Mouse (Mus musculus) E14TG2a.4 (cell line): ENCODE results near the gene Vat1.
A peak's percentile ranks its signal among the peaks of the same experiment; 100 is the strongest.

Source experiments
- H3K27me3 ChIP-seq: 2 replicates; pipeline ENCODE4 v1.6.1; 2014; ENCODE audit warnings: low read length, control low read depth; ENCODE audit not compliant: insufficient read depth
- H3K36me3 ChIP-seq: 2 replicates; pipeline ENCODE4 v1.6.1; 2014; ENCODE audit warnings: low read length, control low read depth; ENCODE audit not compliant: insufficient read depth
- H3K4me1 ChIP-seq: replicated peaks from 2 replicates; pipeline ENCODE4 v1.6.1; 2014; ENCODE audit warnings: low read depth, low read length, control low read depth
- H3K4me3 ChIP-seq: replicated peaks from 2 replicates; pipeline ENCODE4 v1.5.1; 2014; ENCODE audit warnings: mild to moderate bottlenecking, low read length
- H3K9me3 ChIP-seq: 2 replicates; pipeline ENCODE4 v1.6.1; 2014; ENCODE audit warnings: low read length, control low read depth
- CTCF ChIP-seq: conservative IDR thresholded peaks from 2 replicates; pipeline ENCODE4 v1.5.1; 2014; ENCODE audit warnings: low read length
- NANOG ChIP-seq: IDR thresholded peaks from 2 replicates; pipeline ENCODE4 v1.6.1; 2014; ENCODE audit warnings: borderline replicate concordance, low read length, mixed read lengths
- POU5F1 ChIP-seq: IDR thresholded peaks from 2 replicates; pipeline ENCODE4 v1.6.1; 2014; ENCODE audit warnings: low read length, borderline replicate concordance

Vat1 gene

DNA sequence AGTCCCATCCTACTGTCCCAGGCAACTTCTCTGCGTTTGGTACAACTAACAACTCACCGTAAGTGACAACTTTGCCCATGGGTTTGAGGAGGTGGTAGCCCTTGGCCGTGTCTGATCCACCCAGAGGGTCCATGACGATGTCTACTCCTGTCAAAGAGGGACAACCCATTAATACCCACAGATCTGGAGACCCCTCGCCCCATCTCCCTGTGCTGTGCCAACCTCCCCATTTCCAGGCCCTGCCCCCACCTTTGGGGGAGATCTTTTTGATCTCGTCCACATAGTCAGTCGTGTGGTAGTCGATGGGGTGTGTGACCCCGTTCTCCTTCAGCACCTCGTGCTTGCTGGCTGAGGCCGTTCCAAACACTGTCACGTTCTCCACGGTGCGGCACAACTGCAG lies 3.9 kb downstream of the Vat1 start:
- Histone ChIP-seq H3K36me3 (peaks cover 47% of the 10 kb centered on the region), H3K9me3 (no peaks in the 10 kb centered on the region), H3K4me3 (no peak overlapping the region), H3K27me3 (peaks cover 5% of the 10 kb centered on the region), H3K4me1 (peaks cover 88% of the 10 kb centered on the region)
- no peak for TF ChIP-seq CTCF
- no peak for TF ChIP-seq POU5F1
- TF ChIP-seq NANOG = no peak

DNA sequence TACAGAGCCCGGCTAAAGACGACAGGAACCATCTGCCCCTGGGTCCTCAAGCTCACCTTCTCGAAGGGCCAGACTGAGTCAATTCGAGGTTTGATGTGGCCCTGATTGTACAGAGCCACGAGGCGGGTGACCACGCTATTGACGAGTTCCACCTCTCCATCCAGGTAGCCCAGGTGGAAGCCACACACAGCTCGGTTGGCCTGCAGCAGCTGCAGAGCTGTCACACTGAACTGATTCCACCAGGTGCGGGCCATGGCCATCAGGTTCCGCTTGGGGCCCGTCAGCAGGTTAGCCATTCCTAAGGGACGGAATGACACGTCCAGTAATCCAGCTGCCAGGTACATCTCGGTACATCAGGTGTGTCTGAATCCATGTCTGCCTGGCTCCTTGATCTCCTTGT lies 5.7 kb downstream of the Vat1 start:
- no peaks in the 10 kb centered on the region for H3K27me3 ChIP-seq
- H3K4me3 ChIP-seq = peak overlapping the region; percentile 59
- H3K36me3 ChIP-seq = peaks cover 56% of the 10 kb centered on the region
- H3K4me1 ChIP-seq = peaks cover 89% of the 10 kb centered on the region
- no peaks in the 10 kb centered on the region for H3K9me3 ChIP-seq
- no peak for TF ChIP-seq POU5F1
- no peak for TF ChIP-seq NANOG
- TF ChIP-seq CTCF = no peak

DNA sequence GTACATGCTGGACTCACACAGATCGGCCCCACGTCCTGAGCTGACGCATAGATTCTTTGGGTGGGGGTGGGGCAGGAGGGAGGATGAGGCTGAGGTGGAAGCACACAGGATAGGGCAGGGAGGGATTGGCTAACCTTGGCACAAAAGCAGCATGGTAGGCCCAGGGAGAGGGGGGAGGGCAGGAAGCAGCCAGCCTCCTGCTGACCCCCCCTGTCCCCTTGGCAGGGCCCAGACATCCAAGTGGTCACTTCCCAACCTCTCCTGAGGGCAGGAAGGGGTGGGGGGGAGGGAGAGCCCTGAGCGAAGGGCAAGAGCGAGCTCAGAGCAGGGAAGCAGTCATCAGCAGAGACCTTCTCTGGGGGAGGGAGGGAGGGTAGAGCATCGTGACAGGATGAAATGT lies 6.3 kb downstream of the Vat1 start:
- H3K9me3 ChIP-seq = no peaks in the 10 kb centered on the region
- peaks cover 90% of the 10 kb centered on the region for H3K4me1 ChIP-seq
- peak overlapping the region; percentile 51 for H3K4me3 ChIP-seq
- H3K36me3 ChIP-seq = peaks cover 56% of the 10 kb centered on the region
- no peaks in the 10 kb centered on the region for H3K27me3 ChIP-seq
- TF ChIP-seq POU5F1 = no peak
- TF ChIP-seq CTCF = no peak
- TF ChIP-seq NANOG = no peak

DNA sequence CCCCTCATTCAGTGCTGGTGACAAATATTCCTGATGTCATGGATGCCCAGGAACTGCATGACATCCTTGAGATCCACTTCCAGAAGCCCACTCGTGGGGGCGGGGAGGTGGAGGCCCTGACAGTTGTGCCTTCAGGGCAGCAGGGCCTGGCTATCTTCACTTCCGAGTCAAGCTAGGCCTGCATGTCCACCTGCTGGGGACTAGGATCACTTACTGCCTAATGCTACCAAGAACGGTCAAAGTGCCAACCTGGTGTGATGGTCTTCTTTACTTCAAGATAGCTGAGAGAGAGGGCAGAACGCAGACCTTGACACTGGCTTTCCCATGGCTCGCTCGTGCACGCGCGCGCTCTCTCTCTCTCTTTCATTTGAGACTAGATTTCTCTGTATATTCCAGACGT lies 7.8 kb downstream of the Vat1 start:
- Histone ChIP-seq H3K4me1 (peaks cover 80% of the 10 kb centered on the region), H3K27me3 (no peaks in the 10 kb centered on the region), H3K9me3 (no peaks in the 10 kb centered on the region), H3K4me3 (no peak overlapping the region), H3K36me3 (peaks cover 54% of the 10 kb centered on the region)
- TF ChIP-seq NANOG (no peak), CTCF (no peak)

DNA sequence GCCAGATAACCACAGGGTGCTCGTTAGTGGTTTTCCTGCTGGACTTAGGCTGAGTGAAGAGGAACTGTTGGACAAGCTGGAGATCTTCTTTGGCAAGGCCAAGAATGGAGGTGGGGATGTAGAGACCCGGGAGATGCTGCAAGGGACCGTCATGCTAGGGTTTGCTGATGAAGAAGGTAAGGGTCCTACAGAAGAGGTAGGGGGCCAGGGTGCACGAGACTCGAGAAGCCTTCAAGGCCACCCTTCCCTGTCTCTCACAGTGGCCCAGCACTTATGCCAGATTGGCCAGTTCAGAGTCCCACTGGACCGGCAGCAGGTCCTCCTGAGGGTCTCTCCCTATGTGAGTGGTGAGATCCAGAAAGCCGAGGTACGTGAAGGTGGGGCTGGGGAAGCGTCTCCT lies 8.4 kb downstream of the Vat1 start:
- Histone ChIP-seq H3K9me3 (no peaks in the 10 kb centered on the region), H3K27me3 (no peaks in the 10 kb centered on the region), H3K36me3 (peaks cover 49% of the 10 kb centered on the region), H3K4me1 (peaks cover 74% of the 10 kb centered on the region), H3K4me3 (no peak overlapping the region)
- no peak for TF ChIP-seq NANOG
- TF ChIP-seq CTCF = no peak
- TF ChIP-seq POU5F1 = no peak

DNA sequence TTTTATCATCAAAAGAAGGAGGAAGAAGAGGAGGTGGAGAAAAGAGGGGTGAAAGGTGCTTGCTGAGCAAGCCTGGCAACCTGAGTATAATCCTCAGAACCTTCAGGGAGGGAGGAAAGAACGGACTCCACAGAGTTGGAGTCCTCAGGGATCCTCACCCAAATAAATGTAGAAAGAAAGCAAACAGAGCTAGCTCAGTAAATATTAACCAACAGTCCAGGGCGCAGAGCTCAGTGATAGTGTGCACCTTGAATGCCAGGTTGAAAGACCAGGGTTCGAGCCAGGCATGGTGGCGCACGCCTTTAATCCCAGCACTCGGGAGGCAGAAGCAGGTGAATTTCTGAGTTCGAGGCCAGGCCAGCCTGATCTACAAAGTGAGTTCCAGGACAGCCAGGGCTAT lies 10.4 kb downstream of the Vat1 start:
- Histone ChIP-seq H3K4me3 (no peak overlapping the region), H3K4me1 (peaks cover 74% of the 10 kb centered on the region), H3K9me3 (no peaks in the 10 kb centered on the region), H3K36me3 (peaks cover 30% of the 10 kb centered on the region), H3K27me3 (no peaks in the 10 kb centered on the region)
- no peak for TF ChIP-seq POU5F1
- no peak for TF ChIP-seq CTCF
- no peak for TF ChIP-seq NANOG

DNA sequence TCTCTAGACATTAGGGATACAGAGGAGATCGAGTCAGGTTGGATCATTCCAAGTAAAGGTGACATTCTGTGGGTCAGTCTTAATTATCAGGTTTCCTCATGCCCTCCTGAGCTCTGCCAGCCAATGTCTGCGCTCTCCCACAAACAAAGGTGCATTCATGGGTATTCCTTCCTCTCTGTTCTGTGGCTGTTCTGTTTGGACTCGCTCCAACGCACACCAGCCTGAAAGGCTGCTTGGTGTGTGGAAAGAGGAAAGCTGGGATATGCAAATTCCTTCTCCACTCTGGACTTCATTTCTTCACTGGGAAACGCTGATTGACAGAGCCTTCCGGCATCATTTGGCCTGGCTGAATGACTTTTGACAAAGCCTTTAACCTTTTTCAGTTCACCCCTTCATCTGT lies 11.3 kb downstream of the Vat1 start:
- no peaks in the 10 kb centered on the region for H3K9me3 ChIP-seq
- peaks cover 72% of the 10 kb centered on the region for H3K4me1 ChIP-seq
- TF ChIP-seq POU5F1 = no peak
- TF ChIP-seq CTCF = no peak
- TF ChIP-seq NANOG = no peak
- H3K4me3 ChIP-seq = no peak overlapping the region
- peaks cover 23% of the 10 kb centered on the region for H3K36me3 ChIP-seq
- H3K27me3 ChIP-seq = no peaks in the 10 kb centered on the region

DNA sequence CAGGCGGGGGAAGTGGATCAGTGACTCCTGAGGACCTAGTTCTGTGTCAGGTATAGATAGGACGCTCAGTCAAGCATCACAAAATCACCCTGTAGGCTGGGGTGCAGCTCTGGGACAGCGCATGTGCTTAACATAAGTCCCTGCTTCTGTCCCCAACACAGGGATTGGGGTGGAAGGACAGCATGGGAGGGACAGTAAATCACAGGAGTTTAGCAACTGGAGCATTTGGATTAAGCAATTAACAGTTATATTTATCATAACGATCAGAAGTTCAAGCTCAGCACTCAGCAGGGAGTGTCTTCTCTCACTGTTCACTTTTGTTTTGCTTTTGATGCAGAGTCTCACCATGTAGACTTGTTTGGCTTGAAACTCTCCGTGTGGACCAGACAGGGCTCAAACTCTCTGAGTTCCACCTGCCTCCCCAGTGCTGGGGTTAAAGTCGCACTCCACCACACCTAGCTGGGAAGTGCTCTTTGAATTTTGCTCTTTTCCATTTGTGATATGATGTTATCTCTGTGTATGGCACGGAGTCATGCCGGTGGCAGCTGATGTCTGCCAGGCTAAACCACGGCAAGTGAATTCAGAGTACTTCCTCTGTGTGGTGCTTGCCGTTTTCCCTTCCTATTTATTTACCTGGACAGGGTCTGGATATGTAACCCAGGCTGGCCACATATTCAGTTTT lies 13.8 kb downstream of the Vat1 start:
- peaks cover 69% of the 10 kb centered on the region for H3K4me1 ChIP-seq
- TF ChIP-seq POU5F1 (no peak), CTCF (no peak), NANOG (no peak)
- peaks cover 9% of the 10 kb centered on the region; the same call in 1 of the 2 replicates for H3K36me3 ChIP-seq
- peak overlapping the region; percentile 18; the same call in 1 of the 2 replicates for H3K4me3 ChIP-seq
- H3K27me3 ChIP-seq = no peaks in the 10 kb centered on the region
- no peaks in the 10 kb centered on the region for H3K9me3 ChIP-seq

DNA sequence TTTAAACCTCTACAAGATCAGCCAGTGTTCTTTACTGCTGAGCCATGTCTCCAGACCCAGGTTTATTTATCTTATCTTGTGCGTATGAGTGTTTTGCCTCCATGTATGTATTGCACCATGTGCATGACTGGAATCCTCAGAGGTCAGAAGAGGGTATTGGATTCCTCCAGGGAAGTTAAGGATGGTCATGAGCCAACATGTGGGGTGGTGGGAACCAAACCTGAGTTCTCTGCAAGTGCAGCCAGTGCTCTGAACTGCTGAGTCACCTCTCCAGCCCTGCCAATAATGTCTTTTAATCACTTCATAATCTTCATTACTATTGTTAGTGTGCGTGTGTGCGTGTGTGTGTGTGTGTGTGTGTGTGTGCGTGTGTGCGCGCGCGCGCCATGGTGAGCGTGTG lies 14.5 kb downstream of the Vat1 start:
- no peaks in the 10 kb centered on the region for H3K27me3 ChIP-seq
- peak overlapping the region; percentile 18; the same call in 1 of the 2 replicates for H3K4me3 ChIP-seq
- peaks cover 2% of the 10 kb centered on the region; the same call in 1 of the 2 replicates for H3K36me3 ChIP-seq
- H3K4me1 ChIP-seq = peaks cover 63% of the 10 kb centered on the region
- TF ChIP-seq POU5F1 = no peak
- no peak for TF ChIP-seq NANOG
- no peak for TF ChIP-seq CTCF
- H3K9me3 ChIP-seq = no peaks in the 10 kb centered on the region
